Mouse (Mus musculus) c-Kit-positive CD71-negative TER-119-negative erythroid progenitor cells, embryonic 14.5 days (primary cell): Measurements from ENCODE around the gene 4921511C20Rik.

Experiments
- DNase-seq: peaks from one replicate; pipeline ENCODE4 v3.0.0-alpha.2; 2013; ENCODE audit warnings: low read depth

Gene 4921511C20Rik

DNA sequence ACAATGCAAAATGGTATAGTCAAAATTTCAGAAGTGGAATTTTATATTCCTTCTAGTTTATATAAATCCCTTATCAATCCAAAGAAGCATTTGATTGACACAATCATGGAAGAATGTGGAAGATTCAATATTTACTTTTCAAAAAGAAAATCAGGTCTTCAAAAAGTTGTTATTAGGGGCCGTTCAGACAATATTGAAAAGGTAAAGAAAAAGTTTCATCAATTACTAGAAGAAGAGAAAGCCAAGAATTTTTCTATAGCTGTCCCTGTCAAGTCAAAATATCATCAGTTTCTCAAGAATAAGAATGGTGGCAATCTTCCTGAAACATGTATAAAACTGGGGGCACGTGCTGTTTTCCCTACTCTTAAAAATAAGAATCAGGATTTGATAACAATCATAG lies at the start of gene 4921511C20Rik:
TSS of gene 4921511C20Rik (plus strand) at position 301 of the 400 bp plus-strand sequence.
- no peak for DNase-seq
